Mouse (Mus musculus) gastrocnemius, adult 18-20 months (tissue): ENCODE data around the gene Pitx2. TPM values are rescaled to one million over a fixed set of nuclear protein-coding genes. Genes with fewer than 3 reads are reported as not detected.

ENCODE experiments used
- DNase-seq: peaks from one replicate; pipeline ENCODE4 v3.0.0; 2021; ENCODE audit warnings: low spot score
- total RNA-seq, 2 experiments: library from RNA; stranded (reverse); gene quantifications; 2 replicates each; pipeline ENCODE4 v1.2.3; 2021

The Pitx2 gene
- total RNA-seq, 2 experiments from 2014 or later, result 5.4 to 13.3 TPM

DNA sequence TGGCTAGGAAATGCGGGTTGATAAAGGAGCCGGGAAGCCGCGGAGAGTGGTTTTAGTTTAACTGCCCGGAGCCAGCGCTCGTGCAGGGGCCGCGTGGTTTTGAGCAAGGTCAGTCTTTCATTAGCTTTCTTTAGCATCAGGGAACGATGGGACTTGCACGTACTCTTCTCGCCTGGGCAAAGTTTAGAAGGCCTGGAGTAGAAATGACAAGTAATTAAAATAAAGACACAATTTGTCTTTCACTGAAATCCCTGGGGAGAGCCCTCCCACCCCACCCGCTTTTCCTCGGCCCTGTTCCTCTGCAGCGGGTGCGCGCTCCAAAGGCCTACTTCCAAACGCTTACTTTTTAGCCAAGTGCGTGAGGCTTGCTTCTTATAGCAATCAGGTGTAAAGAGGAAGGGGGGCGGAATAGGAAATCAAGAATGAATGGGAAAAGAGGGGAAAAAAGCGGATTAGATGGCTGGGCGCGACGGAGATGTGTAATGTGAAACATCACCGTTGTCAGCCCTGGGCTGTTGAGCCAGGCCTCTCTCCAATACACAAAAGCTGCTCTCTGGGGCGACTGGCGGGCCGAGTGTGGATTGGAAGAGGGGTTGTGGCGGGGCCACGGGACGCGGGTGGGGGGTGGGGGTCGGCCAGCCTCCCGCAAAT lies 17.4 kb downstream of the Pitx2 start:
- no peak for DNase-seq

DNA sequence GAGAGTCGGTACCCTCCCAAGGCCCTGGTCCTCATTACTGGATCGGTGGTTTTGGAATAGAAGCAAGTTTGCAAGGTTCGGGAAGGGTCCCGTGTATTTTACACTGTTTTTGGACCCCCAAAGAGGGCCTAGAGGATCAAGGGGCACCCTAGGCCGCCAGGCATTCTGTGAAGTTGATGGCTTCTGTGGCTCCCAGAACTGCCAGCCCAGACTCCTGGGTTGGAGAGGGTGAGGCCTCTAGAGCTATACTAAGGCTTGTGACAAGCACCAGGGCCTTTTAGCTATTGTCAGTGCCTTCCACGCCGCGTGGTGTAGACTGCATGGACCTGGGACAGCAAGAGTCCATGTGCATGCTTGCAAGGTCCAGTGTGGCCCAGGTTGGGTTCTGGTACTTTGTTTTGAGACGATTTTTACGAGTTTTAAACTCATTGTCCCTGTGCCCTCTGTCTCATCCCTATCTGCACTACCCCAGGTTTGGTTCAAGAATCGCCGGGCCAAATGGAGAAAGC lies 18.2 kb downstream of the Pitx2 start:
- DNase-seq, result no peak

DNA sequence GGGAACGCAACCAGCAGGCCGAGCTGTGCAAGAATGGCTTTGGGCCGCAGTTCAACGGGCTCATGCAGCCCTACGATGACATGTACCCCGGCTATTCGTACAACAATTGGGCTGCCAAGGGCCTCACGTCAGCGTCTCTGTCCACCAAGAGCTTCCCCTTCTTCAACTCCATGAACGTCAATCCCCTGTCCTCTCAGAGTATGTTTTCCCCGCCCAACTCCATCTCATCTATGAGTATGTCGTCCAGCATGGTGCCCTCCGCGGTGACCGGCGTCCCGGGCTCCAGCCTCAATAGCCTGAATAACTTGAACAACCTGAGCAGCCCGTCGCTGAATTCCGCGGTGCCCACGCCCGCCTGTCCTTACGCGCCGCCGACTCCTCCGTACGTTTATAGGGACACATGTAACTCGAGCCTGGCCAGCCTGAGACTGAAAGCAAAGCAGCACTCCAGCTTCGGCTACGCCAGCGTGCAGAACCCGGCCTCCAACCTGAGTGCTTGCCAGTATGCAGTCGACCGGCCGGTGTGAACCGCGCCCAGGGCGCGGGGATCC lies 18.8 kb downstream of the Pitx2 start:
- DNase-seq, result no peak

DNA sequence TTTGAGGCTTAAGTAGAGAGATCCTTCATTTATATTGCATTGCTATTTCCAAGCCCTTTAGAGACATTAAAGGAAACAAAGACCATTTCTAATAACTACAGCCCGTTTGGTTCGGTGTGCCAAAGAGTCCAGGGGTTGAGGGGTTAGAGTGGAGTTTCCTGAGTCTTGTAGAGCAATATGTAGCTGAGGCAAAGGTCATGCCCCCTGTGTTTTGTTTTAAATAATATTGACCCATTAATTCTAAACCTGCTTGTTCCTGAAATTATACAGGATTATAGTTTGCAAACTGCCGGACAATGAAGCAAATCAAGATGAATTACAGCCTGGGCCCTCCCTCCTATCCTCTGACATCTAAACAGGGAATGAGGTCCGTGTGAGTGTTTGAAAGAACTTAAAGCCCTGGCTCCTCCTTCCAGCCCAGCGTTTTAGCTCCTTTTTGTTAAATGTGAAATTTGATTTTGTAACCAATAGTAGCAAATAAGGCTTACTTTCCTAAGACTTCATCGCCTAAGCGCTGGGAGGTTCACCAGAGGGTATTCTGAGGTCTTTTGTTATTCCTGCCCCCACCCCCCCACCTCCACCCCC lies 20.5 kb downstream of the Pitx2 start:
- DNase-seq, result no peak

DNA sequence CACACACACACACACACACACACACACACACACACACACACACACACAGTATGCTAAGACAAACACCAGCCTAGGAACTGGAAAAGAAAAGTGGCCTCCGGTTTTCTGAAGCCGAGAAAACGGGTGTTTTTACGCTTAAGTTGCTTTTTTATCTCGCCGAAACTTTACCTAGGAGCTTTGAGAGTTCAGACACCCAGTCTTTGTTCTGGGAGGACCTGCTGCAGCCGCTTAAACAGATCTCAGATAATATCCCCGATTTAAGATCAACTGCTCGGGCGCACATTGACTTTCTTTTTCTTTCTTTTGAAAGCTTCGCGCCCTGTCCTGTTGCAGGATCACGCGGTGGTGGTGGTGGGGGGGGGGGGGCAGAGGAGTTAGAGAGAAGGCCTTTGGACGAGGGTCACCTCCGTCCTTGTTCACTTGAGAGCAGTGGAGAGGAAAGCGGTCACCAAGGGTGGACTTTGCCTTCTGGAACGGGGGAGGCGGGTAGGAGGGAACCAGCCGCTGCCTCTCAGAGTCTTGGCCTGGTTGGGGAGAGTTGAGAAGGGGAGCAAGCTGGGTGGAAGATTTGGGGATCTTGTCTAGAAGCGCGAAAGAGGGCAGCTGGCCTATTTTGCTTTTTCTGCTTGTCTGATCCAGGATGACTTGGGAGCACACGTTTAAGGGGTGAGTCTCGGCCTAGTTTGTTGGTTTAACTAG lies 21.2 kb downstream of the Pitx2 start:
- no peak for DNase-seq

DNA sequence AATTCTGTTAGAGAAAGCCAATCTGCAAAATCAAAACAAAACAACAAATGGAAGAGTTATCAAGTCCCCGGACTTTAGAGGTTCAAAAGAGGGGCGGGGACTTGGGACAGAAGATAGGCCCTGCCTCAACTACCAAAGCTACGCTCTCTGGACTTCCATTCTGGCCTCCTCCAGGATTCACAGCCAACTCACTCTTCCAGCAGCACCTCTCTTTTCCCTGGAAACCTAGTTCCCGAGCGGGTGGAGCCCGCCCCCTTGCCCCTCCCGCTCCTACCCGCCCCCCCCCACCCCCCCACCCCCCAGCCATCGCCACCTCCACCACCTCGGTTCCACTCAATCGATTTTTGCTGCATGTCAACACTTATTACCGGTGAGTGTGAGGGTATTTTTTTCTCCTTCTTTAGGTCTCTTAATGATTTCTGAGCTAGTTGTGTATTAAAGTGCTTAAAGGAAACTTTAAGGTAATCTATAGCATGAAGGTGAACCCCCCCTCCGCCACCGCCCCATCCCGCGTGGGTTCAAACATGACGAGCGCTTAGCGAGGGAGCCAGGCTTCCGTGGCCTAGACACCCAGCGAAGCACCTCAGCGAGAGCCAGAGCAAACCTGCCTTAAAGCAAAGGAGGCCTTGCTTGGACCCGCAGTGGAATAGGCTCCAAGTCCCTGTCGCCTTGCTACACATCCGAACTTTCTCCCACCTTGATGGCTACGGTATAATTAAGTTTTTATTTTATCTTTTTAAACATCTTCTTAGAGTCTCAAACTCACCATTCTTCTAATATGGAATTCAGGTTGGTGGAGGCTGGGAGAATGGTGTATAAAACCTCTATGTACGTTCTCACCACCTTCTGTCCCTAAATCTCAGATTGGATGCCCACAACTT lies 21.9 kb downstream of the Pitx2 start:
- no peak for DNase-seq

DNA sequence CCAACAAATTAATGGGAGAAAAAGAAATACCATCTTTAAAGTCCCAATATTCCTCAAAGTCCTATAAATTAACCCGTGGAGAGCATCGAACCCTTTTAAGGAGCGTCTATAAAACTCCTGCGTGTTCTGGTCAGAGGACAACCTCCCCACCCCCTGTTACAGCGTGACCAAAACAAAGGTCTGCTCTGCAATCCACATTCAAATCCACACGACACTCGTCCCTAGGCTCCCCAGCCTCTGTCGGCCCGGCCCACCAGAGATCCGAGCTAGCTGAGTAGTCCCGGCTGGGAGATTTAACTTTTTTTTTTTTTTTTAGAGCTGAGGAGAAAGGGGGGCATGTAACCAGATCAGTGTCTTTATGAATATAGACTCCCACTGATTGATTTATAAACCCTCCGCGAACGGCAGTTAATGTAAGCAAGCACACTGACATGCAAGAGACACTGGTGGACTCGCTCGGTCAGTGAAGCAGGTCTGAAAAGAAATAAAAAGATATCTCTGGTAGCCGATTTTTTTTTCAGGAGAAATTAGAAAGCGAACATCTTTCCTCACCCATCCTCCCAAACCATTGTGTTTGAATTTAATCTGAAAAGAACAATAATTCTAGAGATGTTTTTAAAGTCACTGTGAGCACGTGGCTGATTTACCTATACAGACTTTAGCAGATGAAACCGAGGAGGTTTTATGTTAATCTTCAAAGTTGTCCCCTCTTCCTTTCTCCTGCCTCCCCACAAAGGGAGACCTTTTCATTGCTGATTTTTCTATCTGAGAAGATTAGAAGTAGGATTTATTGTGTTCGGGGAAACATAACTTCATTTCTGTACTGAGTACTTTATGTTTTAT lies 23.0 kb downstream of the Pitx2 start:
- DNase-seq, result no peak

DNA sequence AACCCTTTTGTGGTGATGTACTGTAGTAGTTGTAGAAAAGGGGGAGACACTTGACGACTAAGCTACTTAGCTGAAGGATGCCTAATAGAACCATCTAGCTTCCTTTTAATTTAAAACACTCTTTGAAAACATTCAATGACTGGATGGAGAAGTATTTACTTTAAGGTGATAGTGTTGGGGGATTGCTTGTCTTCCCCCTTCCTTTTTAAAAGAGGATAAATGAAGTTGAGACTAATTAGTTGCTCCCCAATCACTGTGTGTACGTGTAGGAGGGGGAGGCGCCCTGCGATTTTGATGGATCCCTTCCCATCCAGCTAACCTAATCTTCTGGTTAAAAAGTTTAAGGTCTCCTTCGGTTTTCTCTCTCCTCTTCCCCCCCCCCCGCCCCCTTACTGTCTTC lies 23.7 kb downstream of the Pitx2 start:
- no peak for DNase-seq

DNA sequence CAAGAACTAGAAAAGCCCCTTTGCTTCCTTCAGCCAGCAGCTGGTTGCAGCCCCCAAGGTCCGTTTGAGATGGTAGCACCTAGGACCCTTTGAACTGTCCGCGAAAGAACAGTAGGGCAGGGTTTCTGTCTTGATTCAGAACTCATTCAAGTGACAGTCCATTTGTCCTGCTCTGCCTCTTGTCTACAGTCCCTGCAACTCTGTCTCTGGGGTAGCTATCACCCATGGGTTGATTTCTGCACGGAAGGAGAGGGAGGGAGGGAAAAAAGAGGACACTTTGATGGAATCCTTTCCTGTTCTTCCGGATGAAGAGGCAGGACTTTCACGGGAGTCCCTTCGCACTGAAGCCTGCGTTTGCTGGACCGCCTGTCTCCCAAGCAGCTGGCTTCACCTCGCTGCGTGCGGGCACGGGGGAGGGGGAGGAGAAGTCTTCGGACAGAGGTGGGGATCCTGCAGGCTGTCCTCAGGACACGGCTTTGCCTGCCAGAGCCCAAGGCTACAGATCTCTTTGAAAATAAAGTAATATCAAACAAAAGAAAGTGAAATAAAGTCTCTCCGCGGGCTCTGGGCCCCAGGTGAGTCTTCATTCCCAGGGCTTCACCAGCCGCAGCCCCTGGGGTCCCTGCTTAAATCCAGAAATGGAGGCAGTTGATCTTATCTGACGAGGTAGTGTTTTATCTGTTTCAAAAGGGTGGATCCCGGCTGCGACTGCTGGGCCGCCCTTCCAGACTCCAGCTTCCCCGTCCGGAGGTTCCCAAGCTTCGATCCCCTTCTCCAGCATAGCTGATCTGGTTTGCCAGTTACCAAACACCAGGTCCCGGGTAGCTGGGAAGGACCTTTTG lies 24.5 kb downstream of the Pitx2 start:
- DNase-seq, result no peak

DNA sequence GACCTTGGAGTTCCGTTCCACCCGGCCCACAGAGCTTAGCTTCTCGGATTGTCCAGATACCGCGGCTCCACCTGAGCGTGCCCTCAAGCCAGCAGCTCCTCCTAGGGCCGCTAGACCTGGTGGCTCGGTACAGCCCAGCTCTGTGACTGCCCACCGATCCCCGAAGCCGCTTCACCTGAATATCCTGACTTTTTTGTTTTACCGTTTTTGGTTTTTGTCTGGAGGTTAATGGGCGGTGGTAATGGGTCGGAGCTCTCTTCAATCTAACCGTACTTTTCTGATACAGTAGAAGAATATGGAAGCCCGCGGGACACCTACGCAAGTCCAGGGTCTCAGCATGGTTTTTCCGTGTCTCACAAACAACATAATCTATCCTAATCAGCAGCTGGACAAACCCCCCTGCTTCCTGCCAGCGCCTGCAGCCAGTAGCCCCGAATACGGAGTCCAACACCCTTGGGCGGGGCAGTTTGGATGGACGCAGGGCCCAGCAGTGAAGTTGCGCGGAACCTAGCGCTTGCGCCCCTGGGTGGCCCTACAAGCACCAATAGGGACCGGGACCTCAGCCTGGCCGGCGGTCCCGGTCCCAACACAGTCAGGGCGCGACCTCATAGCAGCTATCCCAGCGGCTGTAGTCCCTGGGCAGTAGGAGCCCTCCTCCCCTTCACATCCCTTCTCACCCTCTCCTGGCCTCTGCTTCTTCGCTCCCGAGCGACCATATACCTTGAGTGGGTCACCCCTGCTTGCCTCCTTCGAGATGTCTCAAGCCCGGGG lies 25.3 kb downstream of the Pitx2 start:
- no peak for DNase-seq

DNA sequence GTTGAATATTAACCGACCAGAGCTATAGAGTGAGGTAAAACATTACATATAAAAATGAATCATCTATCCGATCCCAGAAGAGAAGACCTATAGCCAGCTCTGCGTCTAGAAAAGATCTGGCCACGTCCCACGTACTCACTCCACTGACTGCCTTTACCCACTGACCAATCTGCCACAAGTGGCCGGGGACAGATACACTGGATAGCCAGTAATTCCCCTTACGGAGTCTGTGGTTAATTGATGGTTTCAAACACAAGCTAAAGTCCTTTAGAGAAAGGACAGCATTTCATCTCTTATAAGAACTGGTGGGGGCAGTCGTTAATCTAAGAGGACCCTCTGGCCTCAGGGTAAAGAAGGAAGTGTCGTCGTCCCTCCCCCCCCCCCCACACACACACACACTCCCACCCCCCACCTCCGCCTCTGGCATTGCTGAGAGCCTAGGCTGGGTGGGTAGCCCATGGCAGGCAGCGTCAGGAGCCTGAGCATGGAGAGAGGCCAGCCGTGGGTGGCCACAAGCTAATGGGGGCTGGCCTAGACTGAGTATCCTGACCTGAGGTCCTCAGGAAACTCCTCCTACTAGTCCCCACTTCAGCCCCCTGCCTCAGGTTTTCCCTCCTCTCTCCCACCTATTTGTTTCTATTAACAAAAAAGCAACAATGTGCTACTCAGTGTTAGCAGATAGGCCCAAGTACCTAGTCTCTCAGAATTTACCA lies 26.1 kb downstream of the Pitx2 start:
- DNase-seq, result no peak

DNA sequence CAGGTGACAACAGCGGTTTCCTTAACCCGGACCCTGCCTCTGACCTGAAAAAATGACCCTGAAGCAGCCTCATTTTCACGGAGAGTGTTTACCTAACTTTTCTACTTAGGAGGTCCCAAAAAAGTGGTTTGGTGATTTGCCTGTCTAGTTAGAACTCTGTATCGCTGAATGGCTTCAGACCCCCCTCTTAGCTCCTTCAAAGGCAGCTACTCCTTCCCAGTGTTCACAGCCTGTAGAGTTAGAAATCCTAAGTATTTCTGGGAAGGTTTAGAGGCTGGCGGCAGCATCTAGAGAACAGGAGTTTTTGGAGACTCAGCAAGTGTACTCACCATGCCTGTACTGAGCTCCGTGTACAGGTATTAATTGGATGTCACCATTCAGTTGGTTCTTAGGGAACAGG lies 27.0 kb downstream of the Pitx2 start:
- DNase-seq, result no peak

DNA sequence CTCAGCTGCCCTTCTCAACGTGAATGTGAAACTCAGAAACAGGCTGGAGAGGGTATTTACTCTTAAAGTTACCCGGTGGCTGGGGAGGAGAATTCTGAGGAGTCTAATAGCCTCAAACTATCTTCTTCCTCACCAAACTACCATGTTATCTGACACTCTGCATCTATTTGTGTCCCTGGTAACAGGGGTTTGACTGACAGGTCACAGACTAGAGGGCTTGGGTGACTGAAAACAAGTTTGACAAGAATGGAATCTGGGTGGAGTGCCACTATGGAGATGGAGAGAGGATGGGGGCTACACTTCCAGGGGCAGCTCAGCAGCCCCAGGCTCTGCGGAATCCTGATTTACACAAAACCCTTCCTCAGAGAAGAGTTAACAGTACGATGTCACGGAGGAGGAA lies 27.7 kb downstream of the Pitx2 start:
- DNase-seq, result no peak

DNA sequence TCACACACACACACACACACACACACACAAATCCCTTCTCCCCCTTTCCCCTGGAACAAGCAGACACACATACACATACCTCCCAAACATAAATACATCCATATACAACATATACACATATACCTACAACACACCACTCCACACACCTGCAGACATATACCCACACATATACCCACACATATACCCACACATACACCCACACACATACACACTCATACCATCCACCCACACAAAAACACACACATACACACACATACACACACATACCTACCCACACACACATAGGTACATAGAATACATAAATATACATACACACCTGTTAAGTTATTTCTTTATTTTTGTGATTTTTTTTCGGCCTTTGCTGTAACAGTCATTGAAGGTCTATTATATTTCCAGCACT lies 38.3 kb downstream of the Pitx2 start:
- DNase-seq, result no peak

DNA sequence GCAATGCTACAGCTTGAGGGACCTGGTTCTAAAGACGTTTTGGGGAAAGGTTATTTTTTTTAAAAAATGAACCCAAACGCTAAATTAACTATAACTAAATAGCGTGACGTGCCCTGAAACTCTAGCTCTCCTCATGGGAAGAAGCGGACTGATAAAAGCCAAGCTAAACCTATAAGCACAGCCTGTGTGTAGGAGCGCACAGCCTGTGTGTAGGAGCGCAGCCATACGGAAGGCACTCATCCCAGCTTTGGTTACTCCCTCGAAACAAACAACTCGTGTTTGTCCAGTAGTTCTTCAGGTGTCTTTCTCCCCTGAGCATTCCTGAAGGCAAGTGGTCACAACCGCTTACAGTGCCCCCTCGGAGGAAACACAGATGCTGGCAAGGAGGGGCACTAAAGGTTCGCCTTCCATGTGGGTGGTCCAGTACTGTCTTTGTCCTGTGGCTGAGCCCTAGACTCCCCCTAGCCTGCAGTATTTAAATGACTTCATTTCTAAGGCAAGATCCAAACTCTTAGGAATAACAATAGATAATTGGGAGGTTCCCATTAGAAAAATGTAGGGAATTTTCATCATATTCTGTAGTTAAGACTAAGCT lies 39.1 kb downstream of the Pitx2 start:
- DNase-seq, result no peak

DNA sequence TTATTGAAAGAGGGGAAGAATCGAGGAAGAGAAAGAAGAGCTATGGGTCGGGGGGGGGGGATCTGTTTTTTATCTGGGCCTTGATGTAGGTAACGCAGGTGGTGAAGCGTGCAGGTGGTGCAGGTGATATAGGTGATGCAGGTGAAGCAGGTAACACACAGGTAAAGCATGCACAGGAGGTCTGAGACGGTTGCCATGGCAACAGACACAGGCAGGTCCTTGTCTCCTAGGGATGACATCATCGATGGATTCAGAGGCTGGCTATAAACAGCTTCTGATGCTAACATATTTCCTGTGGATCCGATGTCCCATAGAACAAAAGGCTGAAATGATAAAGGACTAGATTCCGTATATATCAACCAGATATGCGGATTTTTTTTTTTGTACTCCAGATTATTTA lies 51.3 kb downstream of the Pitx2 start:
- no peak for DNase-seq

DNA sequence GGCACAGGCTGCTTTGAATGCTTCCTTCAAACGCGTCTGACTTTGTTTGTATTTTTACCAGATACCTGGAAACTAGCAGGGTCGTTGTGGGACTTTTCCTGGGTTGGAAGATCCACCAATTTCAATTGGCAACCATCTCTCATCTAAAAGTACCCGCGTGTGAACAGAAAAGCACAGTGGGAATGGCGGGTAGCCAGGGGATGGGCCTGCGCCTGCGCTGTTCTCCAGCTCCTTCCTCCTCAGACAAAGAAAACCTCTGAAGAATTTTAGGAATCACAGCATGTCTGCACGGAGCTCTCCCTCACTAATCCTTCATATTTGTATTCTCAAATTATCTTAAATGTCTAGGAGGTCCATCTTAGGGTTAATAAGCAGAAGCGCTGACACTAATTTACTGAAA lies 54.6 kb downstream of the Pitx2 start:
- DNase-seq, result no peak

DNA sequence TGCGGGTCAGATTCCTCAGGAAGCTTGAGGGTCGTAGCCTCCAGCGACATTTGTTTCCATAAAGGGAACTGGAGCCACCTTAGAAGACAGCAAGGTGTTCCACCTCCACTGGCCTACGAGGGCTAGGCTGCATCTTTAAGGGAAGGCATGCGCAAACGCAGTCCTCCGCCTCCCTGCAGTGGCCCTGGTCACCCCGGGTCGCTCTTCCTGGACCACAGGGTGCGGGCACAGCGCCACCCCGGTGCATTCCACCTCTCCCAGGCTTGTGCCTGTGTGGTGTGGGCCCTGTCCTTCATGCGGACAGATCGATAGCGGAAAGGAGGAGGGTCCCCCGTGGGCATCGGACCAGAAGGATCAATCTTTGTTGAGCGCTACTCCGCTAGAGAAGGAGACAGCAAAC lies 56.6 kb downstream of the Pitx2 start:
- no peak for DNase-seq
